Mouse (Mus musculus) MEL (cell line): ENCODE data around the gene Acss3. TPM values are rescaled to one million over a fixed set of nuclear protein-coding genes. Genes with fewer than 3 reads are reported as not detected.

Source experiments
- DNase-seq: peaks from one replicate; pipeline ENCODE4 v3.0.0; 2011; ENCODE audit warnings: low read depth, low spot score
- H3K27ac ChIP-seq: 2 replicates; pipeline ENCODE4 v1.5.1; 2012; ENCODE audit warnings: low read depth, mild to moderate bottlenecking, control low read depth, low read length, moderate library complexity; ENCODE audit not compliant: control insufficient read depth
- H3K27me3 ChIP-seq, 2 experiments: fragments of 150-350 bp in 1 of 2; sonication (generic) in 1 of 2; 2 replicates each; pipeline ENCODE4 v1.6.1; 2012; ENCODE audit warnings: low read length in 2 of 2, mild to moderate bottlenecking in 2 of 2, improper control_type of control experiment in 1 of 2, moderate library complexity in 1 of 2; ENCODE audit not compliant: insufficient read depth in 2 of 2, control insufficient read depth in 1 of 2
- H3K36me3 ChIP-seq, 2 experiments: 2 replicates each; pipeline ENCODE4 v1.6.1; 2012 to 2014; ENCODE audit warnings: low read length in 2 of 2, improper control_type of control experiment in 1 of 2, inconsistent platforms in 1 of 2, mild to moderate bottlenecking in 1 of 2; ENCODE audit not compliant: insufficient read depth in 2 of 2, control insufficient read depth in 1 of 2
- H3K4me1 ChIP-seq, 2 experiments: fragments of 150-350 bp in 1 of 2; sonication (generic) in 1 of 2; 2 replicates each; pipeline ENCODE4 v1.6.1; 2012; ENCODE audit warnings: low read length in 2 of 2, improper control_type of control experiment in 1 of 2, mild to moderate bottlenecking in 1 of 2; ENCODE audit not compliant: insufficient read depth in 2 of 2, control insufficient read depth in 1 of 2
- H3K4me3 ChIP-seq, 2 experiments: fragments of 150-350 bp in 1 of 2; sonication (generic) in 1 of 2; 2 replicates each; pipeline ENCODE4 v1.5.1; 2012; ENCODE audit warnings: low read depth in 2 of 2, low read length in 2 of 2, mild to moderate bottlenecking in 2 of 2, moderate library complexity in 2 of 2, control low read depth in 1 of 2, improper control_type of control experiment in 1 of 2; ENCODE audit not compliant: control insufficient read depth in 1 of 2, insufficient read depth in 1 of 2
- H3K79me2 ChIP-seq: 2 replicates; pipeline ENCODE4 v1.6.1; 2012; ENCODE audit warnings: mild to moderate bottlenecking, low read length, moderate library complexity; ENCODE audit not compliant: control insufficient read depth, poor library complexity, insufficient read depth
- H3K9ac ChIP-seq: 2 replicates; pipeline ENCODE4 v1.6.1; 2012; ENCODE audit warnings: low read depth, mild to moderate bottlenecking, control low read depth, low read length, moderate library complexity; ENCODE audit not compliant: control insufficient read depth, poor library complexity, severe bottlenecking
- H3K9me3 ChIP-seq: fragments of 150-350 bp; sonication (generic); replicated peaks from 2 replicates; pipeline ENCODE4 v1.6.1; 2012; ENCODE audit warnings: mild to moderate bottlenecking, low read length, improper control_type of control experiment, moderate library complexity; ENCODE audit not compliant: insufficient read depth
- BHLHE40 ChIP-seq: IDR thresholded peaks from 2 replicates; pipeline ENCODE4 v1.6.1; 2012; ENCODE audit warnings: low read depth, mild to moderate bottlenecking, inconsistent platforms, low read length, improper control_type of control experiment, borderline replicate concordance
- CHD1 ChIP-seq: IDR thresholded peaks from 2 replicates; pipeline ENCODE4 v1.6.1; 2012; ENCODE audit warnings: low read depth, mild to moderate bottlenecking, inconsistent platforms, low read length, improper control_type of control experiment
- CHD2 ChIP-seq: IDR thresholded peaks from 2 replicates; pipeline ENCODE4 v1.6.1; 2011; ENCODE audit warnings: low read length, improper control_type of control experiment
- E2F4 ChIP-seq: IDR thresholded peaks from 2 replicates; pipeline ENCODE4 v1.6.1; 2011; ENCODE audit warnings: low read depth, low read length, improper control_type of control experiment, borderline replicate concordance
- EP300 ChIP-seq, 2 experiments: IDR thresholded peaks; 2 replicates each; pipeline ENCODE4 v1.6.1; 2011; ENCODE audit warnings: improper control_type of control experiment in 2 of 2, low read length in 2 of 2, low read depth in 1 of 2, mild to moderate bottlenecking in 1 of 2
- ETS1 ChIP-seq: IDR thresholded peaks from 2 replicates; pipeline ENCODE4 v1.6.1; 2012; ENCODE audit warnings: low read depth, mild to moderate bottlenecking, inconsistent platforms, low read length, improper control_type of control experiment, moderate library complexity
- GABPA ChIP-seq: IDR thresholded peaks from 2 replicates; pipeline ENCODE4 v1.6.1; 2012; ENCODE audit warnings: low read depth, mild to moderate bottlenecking, inconsistent platforms, low read length, improper control_type of control experiment, moderate library complexity
- GATA1 ChIP-seq: IDR thresholded peaks from 2 replicates; pipeline ENCODE4 v1.6.1; 2011; ENCODE audit warnings: low read depth, low read length, improper control_type of control experiment
- JUND ChIP-seq: IDR thresholded peaks from 2 replicates; pipeline ENCODE4 v1.6.1; 2011; ENCODE audit warnings: low read depth, mild to moderate bottlenecking, improper control_type of control experiment, low read length
- MAZ ChIP-seq: IDR thresholded peaks from 2 replicates; pipeline ENCODE4 v1.6.1; 2012; ENCODE audit warnings: low read depth, mild to moderate bottlenecking, inconsistent platforms, low read length, improper control_type of control experiment
- MYB ChIP-seq: IDR thresholded peaks from 2 replicates; pipeline ENCODE4 v1.6.1; 2011; ENCODE audit warnings: mild to moderate bottlenecking, low read depth, low read length, improper control_type of control experiment
- MYC ChIP-seq: IDR thresholded peaks from 2 replicates; pipeline ENCODE4 v1.6.1; 2011; ENCODE audit warnings: low read depth, mild to moderate bottlenecking, low read length, improper control_type of control experiment, moderate library complexity
- NELFE ChIP-seq: IDR thresholded peaks from 2 replicates; pipeline ENCODE4 v1.6.1; 2011; ENCODE audit warnings: low read depth, low read length, improper control_type of control experiment
- NRF1 ChIP-seq: IDR thresholded peaks from 2 replicates; pipeline ENCODE4 v1.6.1; 2014; ENCODE audit warnings: low read depth, mild to moderate bottlenecking, inconsistent platforms, low read length, improper control_type of control experiment, moderate library complexity; ENCODE audit not compliant: poor library complexity, insufficient read depth, severe bottlenecking
- POLR2A ChIP-seq, 2 experiments: IDR thresholded peaks; 2 replicates each; pipeline ENCODE4 v1.6.1; 2011 to 2012; ENCODE audit warnings: low read length in 2 of 2, mild to moderate bottlenecking in 2 of 2, control low read depth in 1 of 2, improper control_type of control experiment in 1 of 2, low read depth in 1 of 2, moderate library complexity in 1 of 2; ENCODE audit not compliant: control insufficient read depth in 1 of 2, insufficient read depth in 1 of 2, poor library complexity in 1 of 2
- POLR2AphosphoS2 ChIP-seq: IDR thresholded peaks from 2 replicates; pipeline ENCODE4 v1.6.1; 2011; ENCODE audit warnings: low read length, improper control_type of control experiment
- RCOR1 ChIP-seq: IDR thresholded peaks from 2 replicates; pipeline ENCODE4 v1.6.1; 2012; ENCODE audit warnings: low read depth, mild to moderate bottlenecking, inconsistent platforms, low read length, improper control_type of control experiment
- SIN3A ChIP-seq: IDR thresholded peaks from 2 replicates; pipeline ENCODE4 v1.6.1; 2012; ENCODE audit warnings: low read length, improper control_type of control experiment, inconsistent platforms
- TCF12 ChIP-seq: IDR thresholded peaks from 2 replicates; pipeline ENCODE4 v1.6.1; 2014; ENCODE audit warnings: low read depth, mild to moderate bottlenecking, inconsistent platforms, low read length, improper control_type of control experiment, moderate library complexity
- USF2 ChIP-seq, 2 experiments: IDR thresholded peaks; 2 replicates each; pipeline ENCODE4 v1.6.1; 2011 to 2012; ENCODE audit warnings: improper control_type of control experiment in 2 of 2, low read length in 2 of 2, borderline replicate concordance in 1 of 2, inconsistent platforms in 1 of 2, low read depth in 1 of 2, mild to moderate bottlenecking in 1 of 2; ENCODE audit not compliant: insufficient read depth in 1 of 2
- ZKSCAN1 ChIP-seq: IDR thresholded peaks from 2 replicates; pipeline ENCODE4 v1.6.1; 2012; ENCODE audit warnings: low read depth, mild to moderate bottlenecking, inconsistent platforms, low read length, improper control_type of control experiment, moderate library complexity
- polyA plus RNA-seq, 2 experiments: library from polyadenylated mRNA; stranded (reverse) in 1 of 2; unstranded in 1 of 2; fragments of >175 nt in 1 of 2; fragments of >200 nt in 1 of 2; gene quantifications; 2 replicates each; pipeline versions ENCODE4 v1.2.1 to v1.2.4; 2012; ENCODE audit warnings: low replicate concordance in 2 of 2, low read depth in 1 of 2; ENCODE audit not compliant: insufficient read length in 2 of 2, insufficient read depth in 1 of 2, missing spikeins in 1 of 2
- total RNA-seq: library from RNA; depleted of rRNA; stranded (reverse); fragments of 300-350 nt; gene quantifications from 2 replicates; pipeline ENCODE4 v1.2.3, GENCODE M21; 2012

Gene Acss3
- total and polyA plus RNA-seq, 3 experiments, result not detected

GRCm38 (mm10) chr10:107040837-107041236 is 82.6 kb downstream of the Acss3 start:
- no peak for DNase-seq
- Histone ChIP-seq H3K27ac (no peak overlapping the region), H3K36me3 (no peaks in the 10 kb centered on the region), H3K4me3 (no peak overlapping the region), H3K9ac (no peak overlapping the region), H3K9me3 (no peaks in the 10 kb centered on the region), H3K27me3 (no peaks in the 10 kb centered on the region), H3K4me1 (no peaks in the 10 kb centered on the region), H3K79me2 (no peaks in the 10 kb centered on the region)
- TF ChIP-seq GATA1 (no peak), NELFE (no peak), BHLHE40 (no peak), ZKSCAN1 (no peak), JUND (no peak), RCOR1 (no peak), CHD1 (no peak), USF2 (IDR thresholded peaks at IDR 0.05; ENCODE audit: borderline replicate concordance in 1 of 2, insufficient read depth in 1 of 2, low read depth in 1 of 2, low read length in 2 of 2) (no peak), MAZ (no peak), ETS1 (no peak), MYC (no peak), E2F4 (no peak), EP300 (IDR thresholded peaks at IDR 0.05; ENCODE audit: low read depth in 1 of 2, low read length in 2 of 2) (no peak), TCF12 (no peak), POLR2A (IDR thresholded peaks at IDR 0.05; ENCODE audit: control insufficient read depth in 1 of 2, insufficient read depth in 1 of 2, low read depth in 1 of 2, low read length in 2 of 2, poor library complexity in 1 of 2) (no peak)

DNA sequence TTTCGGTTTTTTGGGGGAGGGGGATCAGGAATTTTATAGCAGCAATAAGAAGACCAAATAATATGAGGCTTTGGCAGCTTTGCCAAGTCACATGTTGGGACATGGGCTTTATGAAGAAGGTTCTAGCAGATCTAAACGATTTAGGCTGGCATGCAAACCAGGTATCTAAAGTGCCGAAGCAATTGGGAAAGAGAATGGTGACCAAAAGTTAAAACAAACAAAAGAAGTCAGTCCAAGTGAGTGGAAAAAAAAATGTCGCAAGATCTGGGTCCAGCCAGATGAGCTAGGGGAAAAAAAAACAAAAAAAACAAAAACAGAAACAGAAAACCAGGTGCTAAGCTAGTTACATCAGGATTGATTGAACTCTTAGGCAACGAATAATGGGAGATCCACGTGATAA is 83.1 kb downstream of the Acss3 start:
- Histone ChIP-seq H3K9ac (no peak overlapping the region), H3K4me1 (no peaks in the 10 kb centered on the region), H3K27ac (no peak overlapping the region), H3K9me3 (no peaks in the 10 kb centered on the region), H3K27me3 (no peaks in the 10 kb centered on the region), H3K4me3 (no peak overlapping the region), H3K36me3 (no peaks in the 10 kb centered on the region), H3K79me2 (no peaks in the 10 kb centered on the region)
- TF ChIP-seq ZKSCAN1, result no peak
- no peak for TF ChIP-seq TCF12
- TF ChIP-seq SIN3A, result no peak
- TF ChIP-seq MYB, result no peak
- TF ChIP-seq GABPA, result no peak
- no peak for TF ChIP-seq CHD1
- TF ChIP-seq BHLHE40, result no peak
- TF ChIP-seq CHD2, result no peak
- no peak for TF ChIP-seq NRF1
- no peak for TF ChIP-seq POLR2AphosphoS2
- no peak for TF ChIP-seq NELFE
- TF ChIP-seq JUND, result no peak
- DNase-seq, result no peak
